Mouse (Mus musculus) C2C12 (cell line): ENCODE data around the gene Txnrd1.

Experiments
- CEBPB ChIP-seq: IDR thresholded peaks from one replicate; pipeline ENCODE4 v1.6.1; 2011; ENCODE audit warnings: low read depth, mild to moderate bottlenecking, control low read depth, moderate library complexity
- CTCF ChIP-seq: IDR thresholded peaks from one replicate; pipeline ENCODE4 v1.5.1; 2011; ENCODE audit not compliant: control insufficient read depth, insufficient read depth, insufficient read length
- MAX ChIP-seq: IDR thresholded peaks from one replicate; pipeline ENCODE4 v1.6.1; 2011; ENCODE audit warnings: mild to moderate bottlenecking, control low read depth
- MYOD1 ChIP-seq: IDR thresholded peaks from one replicate; pipeline ENCODE4 v1.6.1; 2011; ENCODE audit warnings: low read depth; ENCODE audit not compliant: control insufficient read depth, insufficient read length
- MYOG ChIP-seq: IDR thresholded peaks from one replicate; pipeline ENCODE4 v1.6.1; 2011; ENCODE audit not compliant: control insufficient read depth, insufficient read length; ENCODE audit errors: extremely low read depth
- USF1 ChIP-seq: IDR thresholded peaks from one replicate; pipeline ENCODE4 v1.6.1; 2011; ENCODE audit warnings: low read depth, mild to moderate bottlenecking, control low read depth, moderate library complexity

DNA sequence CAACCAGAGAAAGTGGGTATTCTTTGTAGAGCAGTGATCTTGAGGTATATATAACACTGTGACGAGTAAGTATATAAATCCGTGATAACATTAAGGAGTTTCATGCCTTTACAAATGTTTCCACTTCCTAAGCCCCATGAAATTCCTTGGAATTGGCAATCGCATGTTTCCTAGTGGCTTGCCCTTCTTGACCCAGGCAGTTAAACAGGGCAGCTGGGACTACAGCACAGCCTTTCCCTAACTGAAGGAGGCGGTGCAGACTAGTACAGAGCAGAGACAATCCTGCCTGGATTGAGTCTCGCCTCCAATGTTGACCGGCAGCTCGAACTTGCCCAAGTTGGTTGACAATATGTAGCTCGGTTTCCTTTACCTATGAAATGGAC is 25.8 kb downstream of the Txnrd1 start:
- TF ChIP-seq CTCF (no peak), CEBPB (no peak), MAX (no peak), MYOD1 (no peak), USF1 (no peak), MYOG (no peak)
